Mouse (Mus musculus) limb, embryonic 14.5 days (tissue): Measurements from ENCODE around the gene Tpcn2. TPM values are rescaled to one million over a fixed set of nuclear protein-coding genes. Genes with fewer than 3 reads are reported as not detected.
A peak's percentile ranks its signal among the peaks of the same experiment; 100 is the strongest.

Experiments used
- ATAC-seq: fragments of 200-750 bp; cut with Nextera tagmentation; 2 replicates; pipeline ENCODE4 v1.8.0; 2017; ENCODE audit warnings: low read depth, moderate number of reproducible peaks, moderate TSS enrichment; ENCODE audit not compliant: low FRiP score
- DNase-seq: peaks from one replicate; pipeline ENCODE4 v3.0.0-alpha.2; 2015; ENCODE audit warnings: low spot score
- H3K27ac ChIP-seq: fragments of 300-500 bp; sonication (generic); replicated peaks from 2 replicates; pipeline ENCODE4 v1.5.1; 2014; ENCODE audit warnings: low read depth, mild to moderate bottlenecking, low read length, moderate library complexity, mixed read lengths
- H3K27me3 ChIP-seq: fragments of 300-500 bp; sonication (generic); 2 replicates; pipeline ENCODE4 v1.6.1; 2014; ENCODE audit warnings: low read length, mixed read lengths; ENCODE audit not compliant: control insufficient read depth, insufficient read depth
- H3K36me3 ChIP-seq: fragments of 300-500 bp; sonication (generic); 2 replicates; pipeline ENCODE4 v1.6.1; 2014; ENCODE audit warnings: mild to moderate bottlenecking, low read length, moderate library complexity, mixed read lengths; ENCODE audit not compliant: control insufficient read depth, insufficient read depth
- H3K4me1 ChIP-seq: fragments of 300-500 bp; sonication (generic); 2 replicates; pipeline ENCODE4 v1.6.1; 2014; ENCODE audit warnings: antibody characterized with exemption, low read length, mixed read lengths; ENCODE audit not compliant: control insufficient read depth, insufficient read depth
- H3K4me2 ChIP-seq: fragments of 300-500 bp; sonication (generic); replicated peaks from 2 replicates; pipeline ENCODE4 v1.6.1; 2014; ENCODE audit warnings: low read depth, mild to moderate bottlenecking, low read length, moderate library complexity; ENCODE audit not compliant: severe bottlenecking
- H3K4me3 ChIP-seq: fragments of 300-500 bp; sonication (generic); replicated peaks from 2 replicates; pipeline ENCODE4 v1.5.1; 2014; ENCODE audit warnings: low read length
- H3K9ac ChIP-seq: fragments of 300-500 bp; sonication (generic); 2 replicates; pipeline ENCODE4 v1.6.1; 2014; ENCODE audit warnings: mild to moderate bottlenecking, low read depth, low read length, moderate library complexity; ENCODE audit not compliant: severe bottlenecking
- H3K9me3 ChIP-seq: fragments of 300-500 bp; sonication (generic); 2 replicates; pipeline ENCODE4 v1.6.1; 2016; ENCODE audit warnings: low read length; ENCODE audit not compliant: control insufficient read depth
- POLR2A ChIP-seq: fragments of 200-500 bp; IDR thresholded peaks from 2 replicates; pipeline ENCODE4 v1.8.0; 2012; ENCODE audit warnings: inconsistent platforms, mild to moderate bottlenecking, moderate library complexity, borderline replicate concordance; ENCODE audit not compliant: insufficient read depth, insufficient read length; ENCODE audit errors: extremely low read depth
- WGBS: fragments of 180-500 bp; shearing (Covaris S2); extraction: QIAGEN DNeasy Blood & Tissue Kit; methylation state at CpG from one replicate; pipeline ENCODE4 v1.1.7; 2014; 5-methylcytosine and 5-hydroxymethylcytosine counted together
- polyA plus RNA-seq, 2 experiments: library from polyadenylated mRNA; depleted of rRNA in 1 of 2; stranded (reverse) in 1 of 2; unstranded in 1 of 2; fragments of >200 nt; fragmentation: Nextera tagmentation in 1 of 2; extraction: Ambion mirVana in 1 of 2; gene quantifications; 2 replicates each; pipeline versions ENCODE4 v1.2.1 to v1.2.3; 2012 to 2014

Gene Tpcn2
- polyA plus RNA-seq, 2 experiments = 5.1 to 44.0 TPM

GRCm38 (mm10) chr7:145198223-145198714 is 85.5 kb downstream of the Tpcn2 start:
- no peaks in the 10 kb centered on the region for H3K36me3 ChIP-seq
- H3K4me2 ChIP-seq = 0 out of 2 replicates have a peak overlapping the region, but pooled peaks have one; percentile 10
- no peaks in the 10 kb centered on the region for H3K9me3 ChIP-seq
- peaks cover 41% of the 10 kb centered on the region for H3K4me1 ChIP-seq
- no peaks in the 10 kb centered on the region for H3K27me3 ChIP-seq
- ATAC-seq = peak; percentile 36; the same call in 1 of the 2 replicates
- H3K4me3 ChIP-seq = no peak overlapping the region
- no peak overlapping the region for H3K9ac ChIP-seq
- DNase-seq = peak; percentile 47
- 26% methylated on average over 4 of the region's 4 CpGs for WGBS
- TF ChIP-seq POLR2A = no peak
- H3K27ac ChIP-seq = peak overlapping the region; percentile 65; the same call in 1 of the 2 replicates

DNA sequence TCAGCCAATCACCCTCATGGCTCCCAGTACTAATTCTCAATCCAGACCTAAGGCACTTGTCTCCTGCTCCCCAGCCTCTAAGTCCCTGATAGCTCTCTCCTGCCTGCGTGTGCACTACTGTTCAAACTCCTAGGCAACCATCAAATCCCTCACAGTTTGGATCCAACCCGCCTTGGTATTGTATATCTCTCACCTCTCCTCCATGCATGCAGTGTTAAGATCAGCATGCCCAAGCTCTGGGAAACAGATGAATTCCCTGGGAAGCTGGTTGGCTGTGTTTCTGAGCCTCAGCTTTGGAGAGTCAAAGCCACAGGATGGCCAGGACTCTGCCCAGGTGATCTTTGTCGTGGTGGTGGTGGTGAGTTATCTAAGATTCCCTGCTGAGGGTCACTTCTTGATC is 86.1 kb downstream of the Tpcn2 start:
- DNase-seq (no peak), ATAC-seq (no peak)
- Histone ChIP-seq H3K27ac (peak overlapping the region; percentile 65; the same call in 1 of the 2 replicates), H3K4me1 (peaks cover 43% of the 10 kb centered on the region), H3K27me3 (no peaks in the 10 kb centered on the region), H3K9ac (no peak overlapping the region), H3K4me2 (no peak overlapping the region), H3K4me3 (no peak overlapping the region), H3K36me3 (no peaks in the 10 kb centered on the region), H3K9me3 (no peaks in the 10 kb centered on the region)
- TF ChIP-seq POLR2A = no peak
- 54% methylated on average over 3 of the region's 3 CpGs for WGBS

DNA sequence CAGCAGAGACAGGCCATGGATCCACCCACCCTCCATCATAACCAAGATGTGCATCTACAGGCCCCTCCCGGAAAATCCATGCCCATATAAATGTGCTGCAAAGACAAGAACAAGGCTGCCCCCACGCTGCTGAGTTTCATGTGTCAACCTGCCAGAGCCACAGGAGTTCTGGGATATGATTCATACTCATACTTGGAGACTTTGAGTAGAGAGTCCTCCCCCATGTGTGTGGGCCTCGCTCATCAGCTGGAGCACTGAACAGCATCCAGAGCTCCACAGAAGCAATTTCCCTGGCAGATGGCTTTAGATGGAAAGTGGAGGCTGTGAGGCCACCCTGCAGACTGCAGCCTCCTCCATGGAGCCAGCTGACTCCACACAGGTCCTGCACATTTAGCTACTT is 86.8 kb downstream of the Tpcn2 start:
- no peaks in the 10 kb centered on the region for H3K36me3 ChIP-seq
- no peak for DNase-seq
- WGBS = 65% methylated on average over 3 of the region's 3 CpGs
- no peak overlapping the region for H3K4me3 ChIP-seq
- H3K4me1 ChIP-seq = peaks cover 43% of the 10 kb centered on the region
- H3K9me3 ChIP-seq = no peaks in the 10 kb centered on the region
- H3K4me2 ChIP-seq = no peak overlapping the region
- no peak overlapping the region for H3K9ac ChIP-seq
- ATAC-seq = no peak
- TF ChIP-seq POLR2A = no peak
- no peak overlapping the region for H3K27ac ChIP-seq
- H3K27me3 ChIP-seq = no peaks in the 10 kb centered on the region

DNA sequence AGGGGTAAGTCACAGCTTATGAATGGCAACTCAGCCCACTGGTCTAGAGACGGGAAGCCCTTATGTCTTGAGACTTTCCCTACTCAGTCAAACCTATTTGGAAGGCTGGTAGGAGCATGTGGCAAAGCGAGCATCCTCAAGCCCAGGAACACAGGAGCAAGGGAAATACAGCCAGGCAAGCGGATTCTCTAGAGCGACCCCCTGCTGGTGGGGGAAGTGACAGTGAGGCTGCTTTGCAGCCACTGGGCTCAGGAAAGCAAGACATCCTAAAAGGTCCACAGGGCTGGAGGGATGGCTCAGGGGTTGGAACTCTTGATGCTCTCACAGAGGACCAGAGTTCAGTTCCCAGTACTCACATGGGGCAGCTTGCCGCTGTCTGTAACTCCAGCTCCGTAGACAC is 87.5 kb downstream of the Tpcn2 start:
- ATAC-seq = no peak
- WGBS = 87% methylated on average over 6 of the region's 6 CpGs

GRCm38 (mm10) chr7:145195186-145195927 is 88.5 kb downstream of the Tpcn2 start:
- no peaks in the 10 kb centered on the region for H3K36me3 ChIP-seq
- H3K27ac ChIP-seq = peak overlapping the region; percentile 58
- no peak for ATAC-seq
- H3K4me2 ChIP-seq = no peak overlapping the region
- H3K9ac ChIP-seq = no peak overlapping the region
- peaks cover 43% of the 10 kb centered on the region for H3K4me1 ChIP-seq
- DNase-seq = no peak
- no peaks in the 10 kb centered on the region for H3K27me3 ChIP-seq
- WGBS = 46% methylated on average over 5 of the region's 5 CpGs
- no peak overlapping the region for H3K4me3 ChIP-seq
- no peaks in the 10 kb centered on the region for H3K9me3 ChIP-seq
- no peak for TF ChIP-seq POLR2A

More for the DNA sequence above, 87.5 kb downstream of the Tpcn2 start:
- no peaks in the 10 kb centered on the region for H3K27me3 ChIP-seq
- no peak for DNase-seq
- no peak overlapping the region for H3K27ac ChIP-seq
- H3K4me2 ChIP-seq = no peak overlapping the region
- H3K9me3 ChIP-seq = no peaks in the 10 kb centered on the region
- TF ChIP-seq POLR2A = no peak
- peaks cover 43% of the 10 kb centered on the region for H3K4me1 ChIP-seq
- H3K4me3 ChIP-seq = no peak overlapping the region
- H3K9ac ChIP-seq = no peak overlapping the region
- no peaks in the 10 kb centered on the region for H3K36me3 ChIP-seq
